Mouse (Mus musculus): Measurements from ENCODE around the gene Chaf1a.

DNA sequence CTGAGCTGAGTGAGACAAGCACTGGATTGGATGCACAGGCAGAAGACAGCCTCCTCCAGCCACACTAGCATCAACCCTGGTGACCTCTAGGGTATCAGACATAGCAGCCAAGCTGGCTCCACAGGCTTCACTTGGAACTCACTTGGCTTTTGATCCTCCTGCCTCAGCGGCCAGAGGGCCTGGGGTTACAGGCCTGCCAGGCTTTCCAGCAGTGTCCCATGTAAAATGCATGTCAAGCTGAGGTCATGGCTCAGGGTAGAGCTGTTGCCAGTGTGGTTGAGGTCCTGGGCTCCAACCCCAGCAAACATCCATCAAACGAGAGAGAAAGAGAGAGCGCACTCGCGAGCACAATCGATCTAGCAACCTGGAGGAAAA lies 5.5 kb upstream of the Chaf1a start:
- no peak for TF ChIP-seq CTCF (IDR thresholded peaks at IDR 0.05; ENCODE audit: control insufficient read depth, insufficient read depth, insufficient read length)
- TF ChIP-seq FOSL1 (IDR thresholded peaks at IDR 0.05; ENCODE audit: insufficient read depth, low read length, poor library complexity, severe bottlenecking): no peak
- TF ChIP-seq USF1 (IDR thresholded peaks at IDR 0.05; ENCODE audit: low read depth): no peak
- no peak for TF ChIP-seq MAX (IDR thresholded peaks at IDR 0.05)
- no peak for TF ChIP-seq MYOD1 (IDR thresholded peaks at IDR 0.05; ENCODE audit: control insufficient read depth, insufficient read length, low read depth)

Data from C2C12 (cell line).